Mouse (Mus musculus): ENCODE measurements around the gene Ppp2r5e. TPM values are rescaled to one million over a fixed set of nuclear protein-coding genes. Genes with fewer than 3 reads are reported as not detected.

The Ppp2r5e gene
- polyA plus RNA-seq, 1 experiment, result 16.9 TPM

GRCm38 (mm10) chr12:75555032-75555431 lies 41.0 kb downstream of the Ppp2r5e start:
- Histone ChIP-seq H3K27ac (ENCODE audit: control insufficient read depth, insufficient read depth, low read depth, low read length, poor library complexity) (no peak overlapping the region), H3K4me1 (ENCODE audit: control insufficient read depth, insufficient read depth, low read length) (no peaks in the 10 kb centered on the region; the same call in 1 of the 2 replicates), H3K4me3 (replicated peaks; ENCODE audit: control insufficient read depth, low read depth, low read length) (no peak overlapping the region)
- WGBS, result 50% methylated on average over 3 of the region's 3 CpGs
- no peak for TF ChIP-seq CTCF (IDR thresholded peaks at IDR 0.05; ENCODE audit: control insufficient read depth, insufficient read depth, low read length)
- no peak for TF ChIP-seq POLR2A (IDR thresholded peaks at IDR 0.05; ENCODE audit: borderline replicate concordance, control insufficient read depth, low read depth, low read length)

DNA sequence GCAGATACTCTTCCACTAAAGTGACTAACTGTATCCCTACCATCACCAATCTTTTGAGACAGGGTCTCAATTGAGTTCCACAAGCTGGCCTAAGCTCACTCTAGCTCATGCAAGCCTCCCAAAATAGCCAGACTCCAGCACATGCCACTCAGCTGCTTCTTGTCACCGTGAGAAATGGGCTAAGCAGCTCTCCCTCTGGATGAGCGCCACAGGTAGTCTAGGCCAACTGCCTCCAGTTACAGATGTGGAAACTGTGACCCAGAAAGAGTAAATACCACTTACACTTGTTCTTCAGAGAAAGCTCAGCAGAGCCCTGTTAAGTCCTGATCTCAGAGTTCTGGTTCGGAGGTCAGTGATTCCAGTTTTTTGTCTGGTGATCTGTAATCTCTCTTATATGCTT lies 43.7 kb downstream of the Ppp2r5e start:
- no peak overlapping the region for H3K4me3 ChIP-seq (replicated peaks; ENCODE audit: control insufficient read depth, low read depth, low read length)
- no peaks in the 10 kb centered on the region; the same call in 1 of the 2 replicates for H3K4me1 ChIP-seq (ENCODE audit: control insufficient read depth, insufficient read depth, low read length)
- TF ChIP-seq POLR2A (IDR thresholded peaks at IDR 0.05; ENCODE audit: borderline replicate concordance, control insufficient read depth, low read depth, low read length) (no peak), CTCF (IDR thresholded peaks at IDR 0.05; ENCODE audit: control insufficient read depth, insufficient read depth, low read length) (no peak)
- 90% methylated on average over 3 of the region's 3 CpGs for WGBS
- no peak overlapping the region for H3K27ac ChIP-seq (ENCODE audit: control insufficient read depth, insufficient read depth, low read depth, low read length, poor library complexity)

- H3K4me1 ChIP-seq (ENCODE audit: control insufficient read depth, insufficient read depth, low read length), result no peaks in the 10 kb centered on the region; the same call in 1 of the 2 replicates
- H3K4me3 ChIP-seq (replicated peaks; ENCODE audit: control insufficient read depth, low read depth, low read length), result no peak overlapping the region
- H3K27ac ChIP-seq (ENCODE audit: control insufficient read depth, insufficient read depth, low read depth, low read length, poor library complexity), result no peak overlapping the region
- TF ChIP-seq POLR2A (IDR thresholded peaks at IDR 0.05; ENCODE audit: borderline replicate concordance, control insufficient read depth, low read depth, low read length) (no peak), CTCF (IDR thresholded peaks at IDR 0.05; ENCODE audit: control insufficient read depth, insufficient read depth, low read length) (no peak)
- WGBS, result 91% methylated on average over 5 of the region's 5 CpGs
Measured at GRCm38 (mm10) chr12:75551671-75552070, 44.4 kb downstream of the Ppp2r5e start.

- Histone ChIP-seq H3K4me1 (ENCODE audit: control insufficient read depth, insufficient read depth, low read length) (no peaks in the 10 kb centered on the region), H3K27ac (ENCODE audit: control insufficient read depth, insufficient read depth, low read depth, low read length, poor library complexity) (no peak overlapping the region), H3K4me3 (replicated peaks; ENCODE audit: control insufficient read depth, low read depth, low read length) (no peak overlapping the region)
- TF ChIP-seq CTCF (IDR thresholded peaks at IDR 0.05; ENCODE audit: control insufficient read depth, insufficient read depth, low read length) (no peak), POLR2A (IDR thresholded peaks at IDR 0.05; ENCODE audit: borderline replicate concordance, control insufficient read depth, low read depth, low read length) (no peak)
- 95% methylated on average over 9 of the region's 9 CpGs for WGBS
Measured at GRCm38 (mm10) chr12:75548999-75549398, 47.0 kb downstream of the Ppp2r5e start.

DNA sequence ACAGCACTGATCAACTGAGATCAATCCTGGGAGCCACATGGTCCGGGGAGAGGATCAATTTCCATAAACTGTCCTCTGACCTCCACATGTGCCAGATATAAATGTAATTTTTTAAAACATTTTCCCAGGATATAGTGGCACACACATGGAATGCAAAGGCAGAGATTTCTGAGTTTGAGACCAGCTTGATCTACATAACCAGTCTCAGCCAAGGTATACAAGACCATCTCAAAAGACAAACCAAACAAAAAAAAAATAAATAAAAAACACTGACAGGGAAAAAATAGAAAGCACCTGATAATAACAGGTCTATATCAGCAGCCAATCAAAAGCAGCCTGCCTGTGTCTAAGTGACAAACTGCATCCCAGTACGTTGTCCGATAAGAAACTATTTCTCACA lies 48.9 kb downstream of the Ppp2r5e start:
- 80% methylated on average over 3 of the region's 3 CpGs for WGBS
- Histone ChIP-seq H3K4me1 (ENCODE audit: control insufficient read depth, insufficient read depth, low read length) (no peaks in the 10 kb centered on the region), H3K4me3 (replicated peaks; ENCODE audit: control insufficient read depth, low read depth, low read length) (no peak overlapping the region), H3K27ac (ENCODE audit: control insufficient read depth, insufficient read depth, low read depth, low read length, poor library complexity) (no peak overlapping the region)
- TF ChIP-seq CTCF (IDR thresholded peaks at IDR 0.05; ENCODE audit: control insufficient read depth, insufficient read depth, low read length), result no peak
- no peak for TF ChIP-seq POLR2A (IDR thresholded peaks at IDR 0.05; ENCODE audit: borderline replicate concordance, control insufficient read depth, low read depth, low read length)

DNA sequence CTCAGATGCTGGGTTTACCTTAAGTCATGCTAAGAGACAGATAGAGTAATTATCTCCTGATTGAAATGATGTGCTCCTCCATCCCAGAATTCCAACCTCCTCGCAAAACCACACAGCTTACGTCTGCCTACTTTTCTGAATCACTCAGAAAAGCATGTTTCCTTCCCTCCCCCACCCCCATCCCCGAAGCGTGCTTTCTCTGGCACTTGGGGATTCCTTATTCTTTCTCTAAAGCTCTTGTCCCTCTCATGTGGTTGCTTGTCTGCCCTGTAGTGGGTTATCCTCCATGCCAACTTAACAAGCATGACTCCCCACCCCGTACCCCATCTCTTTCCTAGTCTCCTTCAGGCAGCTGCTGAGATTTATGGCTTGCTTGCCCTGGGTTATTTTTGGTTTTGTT lies 49.8 kb downstream of the Ppp2r5e start:
- Histone ChIP-seq H3K4me3 (replicated peaks; ENCODE audit: control insufficient read depth, low read depth, low read length) (no peak overlapping the region), H3K27ac (ENCODE audit: control insufficient read depth, insufficient read depth, low read depth, low read length, poor library complexity) (no peak overlapping the region), H3K4me1 (ENCODE audit: control insufficient read depth, insufficient read depth, low read length) (no peaks in the 10 kb centered on the region)
- no peak for TF ChIP-seq CTCF (IDR thresholded peaks at IDR 0.05; ENCODE audit: control insufficient read depth, insufficient read depth, low read length)
- TF ChIP-seq POLR2A (IDR thresholded peaks at IDR 0.05; ENCODE audit: borderline replicate concordance, control insufficient read depth, low read depth, low read length), result no peak
- WGBS, result 91% methylated on average over 5 of the region's 5 CpGs

DNA sequence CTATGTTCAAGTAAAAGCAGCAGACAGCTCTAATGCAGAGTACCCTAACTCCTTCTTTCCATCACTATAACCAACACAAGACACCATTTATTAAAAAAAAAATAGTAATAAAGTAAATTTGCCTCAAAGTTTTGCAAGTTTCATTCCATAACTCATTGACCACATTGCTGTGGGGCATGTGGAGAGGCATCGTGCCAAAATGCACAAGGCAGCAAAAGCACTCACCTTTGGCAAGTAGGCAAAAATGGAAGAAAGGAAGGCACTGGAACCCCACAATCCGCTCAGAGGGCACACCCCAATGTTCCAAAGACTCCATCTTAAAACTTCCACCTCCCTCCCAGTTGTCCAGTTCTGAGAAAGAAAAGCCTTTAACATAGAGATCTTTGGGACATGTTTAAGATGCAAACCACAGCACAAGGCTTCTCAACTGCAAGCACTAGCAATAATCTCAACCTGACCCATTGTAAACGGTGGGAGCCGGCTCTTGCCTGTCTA lies 50.6 kb downstream of the Ppp2r5e start:
- no peaks in the 10 kb centered on the region for H3K4me1 ChIP-seq (ENCODE audit: control insufficient read depth, insufficient read depth, low read length)
- no peak for TF ChIP-seq POLR2A (IDR thresholded peaks at IDR 0.05; ENCODE audit: borderline replicate concordance, control insufficient read depth, low read depth, low read length)
- no peak for TF ChIP-seq CTCF (IDR thresholded peaks at IDR 0.05; ENCODE audit: control insufficient read depth, insufficient read depth, low read length)
- no peak overlapping the region for H3K4me3 ChIP-seq (replicated peaks; ENCODE audit: control insufficient read depth, low read depth, low read length)

GRCm38 (mm10) chr12:75544666-75545065 lies 51.4 kb downstream of the Ppp2r5e start:
- H3K4me3 ChIP-seq (replicated peaks; ENCODE audit: control insufficient read depth, low read depth, low read length), result no peak overlapping the region
- WGBS, result 82% methylated on average over 2 of the region's 2 CpGs
- H3K4me1 ChIP-seq (ENCODE audit: control insufficient read depth, insufficient read depth, low read length), result no peaks in the 10 kb centered on the region
- H3K27ac ChIP-seq (ENCODE audit: control insufficient read depth, insufficient read depth, low read depth, low read length, poor library complexity), result no peak overlapping the region
- TF ChIP-seq CTCF (IDR thresholded peaks at IDR 0.05; ENCODE audit: control insufficient read depth, insufficient read depth, low read length), result no peak
- no peak for TF ChIP-seq POLR2A (IDR thresholded peaks at IDR 0.05; ENCODE audit: borderline replicate concordance, control insufficient read depth, low read depth, low read length)

More for the DNA sequence above, 50.6 kb downstream of the Ppp2r5e start:
- WGBS, result 93% methylated on average over 4 of the region's 4 CpGs
- H3K27ac ChIP-seq (ENCODE audit: control insufficient read depth, insufficient read depth, low read depth, low read length, poor library complexity), result no peak overlapping the region

DNA sequence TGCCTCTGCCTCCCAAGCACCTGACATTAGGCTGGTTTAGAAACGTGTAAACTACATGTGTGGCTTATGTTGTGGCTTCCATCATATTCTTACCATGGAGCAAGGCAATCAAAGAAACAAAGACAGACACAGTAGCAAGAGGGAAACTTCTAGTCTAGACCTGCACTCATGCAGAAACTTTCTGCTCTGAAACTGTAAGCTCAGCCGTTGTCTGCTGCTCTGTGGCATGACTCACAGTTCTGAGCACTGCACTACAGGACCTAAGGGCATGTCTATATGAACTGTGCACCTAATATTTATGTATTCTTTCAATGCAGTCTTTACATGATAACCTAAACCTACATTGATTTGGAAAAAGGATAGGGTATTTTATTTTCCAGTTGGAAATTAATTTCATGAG lies 51.8 kb downstream of the Ppp2r5e start:
- WGBS, result 74% methylated on average over 2 of the region's 2 CpGs
- H3K27ac ChIP-seq (ENCODE audit: control insufficient read depth, insufficient read depth, low read depth, low read length, poor library complexity), result no peak overlapping the region
- TF ChIP-seq POLR2A (IDR thresholded peaks at IDR 0.05; ENCODE audit: borderline replicate concordance, control insufficient read depth, low read depth, low read length) (no peak), CTCF (IDR thresholded peaks at IDR 0.05; ENCODE audit: control insufficient read depth, insufficient read depth, low read length) (no peak)
- H3K4me3 ChIP-seq (replicated peaks; ENCODE audit: control insufficient read depth, low read depth, low read length), result no peak overlapping the region
- H3K4me1 ChIP-seq (ENCODE audit: control insufficient read depth, insufficient read depth, low read length), result no peaks in the 10 kb centered on the region

Data from bone marrow, adult 2 months (tissue).